8 mouse cellular contexts compared by ENCODE assay signal in the genomic region with DNA sequence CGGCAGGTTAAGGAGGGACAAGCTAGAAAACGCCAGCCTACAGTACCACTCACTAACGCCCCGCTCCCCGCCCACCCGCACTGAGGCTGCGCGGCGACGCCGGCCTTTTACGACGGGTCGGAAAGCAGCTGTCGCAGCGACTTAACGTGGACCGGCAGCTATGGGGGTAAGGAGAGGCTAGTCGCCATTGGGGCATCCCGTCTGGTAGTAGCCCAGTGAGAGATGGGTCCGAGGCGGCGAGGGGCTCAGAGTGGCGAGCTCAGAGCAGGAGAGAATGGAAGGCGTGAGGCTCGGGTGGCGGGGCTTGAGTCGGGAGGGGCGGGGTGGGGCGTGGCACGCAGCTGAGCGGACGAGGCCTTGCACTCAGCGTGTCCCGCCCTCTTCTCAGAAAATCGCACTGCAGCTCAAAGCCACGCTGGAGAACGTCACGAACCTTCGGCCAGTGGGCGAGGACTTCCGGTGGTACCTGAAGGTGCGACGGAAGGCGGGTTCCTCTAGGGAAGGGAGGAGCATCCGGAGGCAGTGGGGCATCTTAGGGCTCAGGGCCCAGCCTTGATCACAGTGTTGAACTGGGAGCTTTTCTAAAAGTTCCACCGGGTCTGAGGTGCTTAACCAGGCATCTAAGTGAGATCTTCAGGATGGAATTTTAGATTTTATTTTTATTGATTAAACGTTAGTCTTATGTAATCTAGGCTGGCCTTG. TPM values are rescaled to one million over a fixed set of nuclear protein-coding genes. Genes with fewer than 3 reads are reported as not detected.
DNase-seq lines count a peak whose midpoint lies in the region; ATAC-seq and TF ChIP-seq lines count a peak whose summit lies in the region.

A gene (plus strand): TSS at position 83 of the 702 bp plus-strand sequence.

- H3K27me3 ChIP-seq in megakaryocyte, embryonic 14.5 days (replicated peaks), result no peaks in the 10 kb centered on the region

- H3K9me3 ChIP-seq in megakaryocyte, embryonic 14.5 days, result no peaks in the 10 kb centered on the region

- peak within 1 kb of the TSS; percentile 86 for H3K4me3 ChIP-seq in cortical plate, adult 2 months (ENCODE audit: insufficient read depth, low read length)
- H3K4me3 ChIP-seq in megakaryocyte, embryonic 14.5 days (replicated peaks), result peak within 1 kb of the TSS; percentile 97

- no peaks in the 10 kb centered on the region for H3K4me1 ChIP-seq in cortical plate, adult 2 months (ENCODE audit: control insufficient read depth, insufficient read depth, low read length)
- peaks cover 53% of the 10 kb centered on the region for H3K4me1 ChIP-seq in megakaryocyte, embryonic 14.5 days

- DNase-seq in gastrocnemius, adult 8-10 months (ENCODE audit: low spot score in 2 of 2), result peak; percentile 85 to 91
- DNase-seq in hindlimb bud, embryonic 11.5 days (ENCODE audit: extremely low spot score, low read depth, low spot score), result peak; percentile 80
- DNase-seq in left cerebral cortex, adult 8-10 months (ENCODE audit: low spot score in 2 of 2), result peak; percentile 93 to 97
- peak; percentile 97 to 98 for DNase-seq in right cerebral cortex, postnatal 10 days (ENCODE audit: low spot score in 2 of 2)
- DNase-seq in urinary bladder, postnatal 25 days (ENCODE audit: low spot score), result peak; percentile 91

- peak; percentile 91 for TF ChIP-seq POLR2A in cortical plate, adult 2 months (IDR thresholded peaks at IDR 0.05; ENCODE audit: extremely low read depth, insufficient read depth, low read length)

- peaks cover 69% of the 10 kb centered on the region for H3K36me3 ChIP-seq in megakaryocyte, embryonic 14.5 days (replicated peaks; ENCODE audit: low read length)

- peak within 1 kb of the TSS; percentile 78 for H3K27ac ChIP-seq in cortical plate, adult 2 months (ENCODE audit: insufficient read depth, low read length)

- no peak for TF ChIP-seq CTCF in cortical plate, adult 2 months (IDR thresholded peaks at IDR 0.05; ENCODE audit: extremely low read depth, insufficient read depth, low read length)

- ATAC-seq in activated CD4-positive, CD25-positive, alpha-beta regulatory T cell, adult 4 months, result peak; percentile 95

RNA-seq across cellular contexts. Expression of the gene that starts here (rescaled TPM):
- polyA plus RNA-seq in activated CD4-positive, CD25-positive, alpha-beta regulatory T cell, adult 4 months (2017; shearing (Covaris generic)), result 10 to 100 TPM; 51.9 to 56.9 TPM
- polyA plus RNA-seq in cortical plate, adult 2 months (2012; rRNA removed), result 141 and 149 TPM in 2 replicates
- total RNA-seq in gastrocnemius, adult 8-10 months (2022), result 10 to 100 TPM; 40.3 to 44.0 (median 43.0) TPM
- total RNA-seq in left cerebral cortex, adult 8-10 months (2022), result 10 to 100 TPM; 51.1 to 59.8 (median 55.1) TPM
- polyA plus RNA-seq in megakaryocyte, embryonic 14.5 days (2012; ENCODE audit: insufficient read depth, low replicate concordance), result 1.9 and 5.6 TPM in 2 replicates

Comparison
In these comparisons a context has a peak if more than half of its experiments do, and no peak if none do; other contexts are left out.
1. Peak in every context shown above with its lines: DNase-seq, ATAC-seq, H3K4me3 ChIP-seq and H3K27ac ChIP-seq.